Mouse (Mus musculus) heart, adult 2 months (tissue): Measurements from ENCODE around the gene Lrrfip1. TPM values are rescaled to one million over a fixed set of nuclear protein-coding genes. Genes with fewer than 3 reads are reported as not detected.

Source experiments
- DNase-seq, 2 experiments: peaks; one replicate each; pipeline ENCODE4 v3.0.0; 2021
- H3K27ac ChIP-seq: fragments of 200-600 bp; 2 replicates; pipeline ENCODE4 v1.8.1; 2022
- H3K27me3 ChIP-seq: fragments of 200-500 bp; 2 replicates; pipeline ENCODE4 v1.6.1; 2012; ENCODE audit warnings: mild to moderate bottlenecking, low read length, inconsistent platforms, mixed read lengths; ENCODE audit not compliant: control insufficient read depth, insufficient read depth
- H3K36me3 ChIP-seq: fragments of 200-500 bp; 2 replicates; pipeline ENCODE4 v1.6.1; 2012; ENCODE audit warnings: low read length, inconsistent platforms; ENCODE audit not compliant: control insufficient read depth, insufficient read depth
- H3K4me1 ChIP-seq: fragments of 200-500 bp; 2 replicates; pipeline ENCODE4 v1.6.1; 2011; ENCODE audit warnings: low read length; ENCODE audit not compliant: control insufficient read depth, insufficient read depth
- H3K4me3 ChIP-seq: fragments of 200-600 bp; 2 replicates; pipeline ENCODE4 v1.8.1; 2022
- H3K79me2 ChIP-seq: fragments of 200-500 bp; replicated peaks from 2 replicates; pipeline ENCODE4 v1.6.1; 2012; ENCODE audit warnings: mild to moderate bottlenecking, inconsistent platforms, low read length, moderate library complexity, mixed read lengths; ENCODE audit not compliant: control insufficient read depth, insufficient read depth
- H3K9ac ChIP-seq: fragments of 200-500 bp; 2 replicates; pipeline ENCODE4 v1.6.1; 2012; ENCODE audit warnings: low read depth, mild to moderate bottlenecking, control low read depth, inconsistent platforms, low read length, mixed read lengths
- CTCF ChIP-seq: fragments of 200-600 bp; IDR thresholded peaks from 2 replicates; pipeline ENCODE4 v1.8.1; 2022; ENCODE audit warnings: antibody characterized with exemption, mild to moderate bottlenecking, moderate library complexity
- EP300 ChIP-seq: fragments of 200-500 bp; IDR thresholded peaks from 2 replicates; pipeline ENCODE4 v1.6.1; 2011; ENCODE audit warnings: low read depth, low read length, control low read depth; ENCODE audit not compliant: insufficient read depth
- POLR2A ChIP-seq: fragments of 200-500 bp; IDR thresholded peaks from 2 replicates; pipeline ENCODE4 v1.6.1; 2011; ENCODE audit warnings: mild to moderate bottlenecking, low read depth, low read length, control low read depth; ENCODE audit not compliant: insufficient read depth
- WGBS: fragments of 180-500 bp; shearing (Covaris S2); methylation state at CpG from one replicate; pipeline ENCODE4 v1.1.7; 2018; 5-methylcytosine and 5-hydroxymethylcytosine counted together
- intact Hi-C: fragments of 180-260 bp; cut with DNase I; formaldehyde crosslinking; loops from one replicate; pipeline ENCODE4 v1.15.1; 2025
- polyA plus RNA-seq: library from polyadenylated mRNA; depleted of rRNA; stranded (reverse); fragments of >200 nt; gene quantifications from 2 replicates; pipeline ENCODE4 v1.2.3, GENCODE M21; 2012
- total RNA-seq, 2 experiments: library from RNA; stranded (reverse); gene quantifications; 2 replicates each; pipeline ENCODE4 v1.2.3; 2021

Gene Lrrfip1
- total and polyA plus RNA-seq, 3 experiments: 32.9 to 75.5 (median 63.5) TPM

DNA sequence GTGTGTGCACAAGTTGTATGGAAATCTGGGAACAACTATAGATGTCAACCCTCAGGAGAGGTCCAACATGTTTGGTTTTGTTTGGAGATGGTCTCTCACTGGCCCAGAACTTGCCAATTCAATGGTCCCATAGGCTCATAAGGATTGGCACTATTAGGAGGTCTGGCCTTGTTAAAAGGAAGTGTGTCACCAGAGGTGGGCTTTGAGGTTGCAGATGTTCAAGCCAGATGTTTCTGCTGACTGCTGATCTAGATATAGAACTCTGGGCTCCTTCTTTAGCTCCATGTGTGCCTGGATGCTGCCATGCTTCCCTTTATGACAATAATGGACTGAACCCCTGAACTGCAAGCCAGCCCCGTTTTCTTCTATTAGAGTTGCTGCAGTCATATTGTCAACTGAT, 31.8 kb downstream of the Lrrfip1 start:
- H3K27ac ChIP-seq: no peak overlapping the region
- WGBS: 89% methylated on average over 1 of the region's 1 CpGs
- peaks cover 18% of the 10 kb centered on the region for H3K4me1 ChIP-seq

DNA sequence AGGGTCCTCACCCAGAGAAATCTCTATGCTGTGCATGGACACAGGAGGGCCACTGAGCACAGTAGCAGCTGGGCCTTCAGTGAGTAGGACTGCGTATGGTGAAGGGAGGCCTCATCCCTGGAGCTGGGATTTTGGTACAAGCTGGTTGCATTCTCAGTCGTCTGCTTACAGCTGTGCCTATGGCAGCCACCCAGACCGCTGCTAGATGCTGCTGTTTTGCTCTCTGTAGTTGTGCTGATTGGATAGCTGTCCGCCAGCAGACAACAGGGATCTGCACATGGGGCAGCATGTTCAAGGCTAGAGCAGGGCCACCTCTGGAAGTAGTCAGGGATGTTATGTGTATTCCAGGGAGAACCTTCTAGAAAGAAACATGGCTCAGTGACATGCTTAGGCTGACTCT, 33.0 kb downstream of the Lrrfip1 start:
- Histone ChIP-seq H3K4me3 (no peak overlapping the region), H3K27me3 (no peaks in the 10 kb centered on the region), H3K79me2 (peaks cover 5% of the 10 kb centered on the region), H3K4me1 (peaks cover 18% of the 10 kb centered on the region), H3K9ac (no peak overlapping the region), H3K36me3 (peaks cover 2% of the 10 kb centered on the region; the same call in 1 of the 2 replicates), H3K27ac (peak overlapping the region; percentile 40)
- peak; percentile 65 to 70 for DNase-seq
- WGBS: 37% methylated on average over 4 of the region's 4 CpGs
- intact Hi-C loops: loop anchor here (5.0 kb wide), 1 partner anchor 34 kb away; the partner anchor contains the start of gene Lrrfip1
- TF ChIP-seq POLR2A: no peak
- no peak for TF ChIP-seq CTCF
- no peak for TF ChIP-seq EP300

More for the DNA sequence above, 31.8 kb downstream of the Lrrfip1 start:
- intact Hi-C loops: loop anchor here (5.0 kb wide), 1 partner anchor 33 kb away; the partner anchor contains the start of gene Lrrfip1
- no peak for DNase-seq
- Histone ChIP-seq H3K79me2 (peaks cover 5% of the 10 kb centered on the region), H3K9ac (no peak overlapping the region), H3K36me3 (peaks cover 2% of the 10 kb centered on the region; the same call in 1 of the 2 replicates), H3K4me3 (no peak overlapping the region), H3K27me3 (no peaks in the 10 kb centered on the region)
- TF ChIP-seq CTCF (no peak), EP300 (no peak), POLR2A (no peak)

DNA sequence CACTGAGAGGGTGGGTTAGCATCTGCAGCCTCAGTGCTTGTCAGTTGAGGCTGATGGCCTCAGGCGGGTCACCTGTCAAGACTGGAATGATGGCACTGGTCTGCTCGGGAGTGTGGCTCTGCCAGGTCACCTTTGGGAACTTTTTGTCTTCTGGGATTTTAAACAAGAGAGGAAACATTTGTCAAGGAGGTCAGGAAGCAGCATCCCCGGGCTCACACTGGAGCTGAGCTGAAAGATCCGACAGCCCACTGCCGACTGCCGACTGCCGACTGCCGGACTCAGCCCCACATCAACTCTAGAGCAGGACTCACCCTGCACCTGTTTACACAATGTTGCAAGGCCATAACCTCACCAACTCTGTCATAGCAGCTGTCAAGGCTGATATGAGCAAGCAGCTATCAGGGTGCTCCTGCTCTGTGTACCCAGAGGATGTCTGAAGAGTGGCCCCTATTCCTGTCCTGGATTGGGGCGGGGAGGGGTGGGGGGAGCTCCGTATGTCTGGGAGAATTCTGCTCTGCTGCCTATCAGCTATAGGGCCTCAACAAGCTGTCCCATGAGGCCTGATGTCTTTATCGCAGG, 33.9 kb downstream of the Lrrfip1 start:
- Histone ChIP-seq H3K9ac (0 out of 2 replicates have a peak overlapping the region, but pooled peaks have one; percentile 25), H3K4me3 (no peak overlapping the region), H3K4me1 (peaks cover 18% of the 10 kb centered on the region), H3K36me3 (peaks cover 2% of the 10 kb centered on the region; the same call in 1 of the 2 replicates), H3K27ac (no peak overlapping the region), H3K27me3 (no peaks in the 10 kb centered on the region), H3K79me2 (peaks cover 5% of the 10 kb centered on the region)
- DNase-seq: no peak
- intact Hi-C loops: loop anchor here (5.0 kb wide), 1 partner anchor 35 kb away; the partner anchor contains the start of gene Lrrfip1
- TF ChIP-seq CTCF: no peak
- TF ChIP-seq POLR2A: no peak
- TF ChIP-seq EP300: no peak
- WGBS: 36% methylated on average over 11 of the region's 11 CpGs

DNA sequence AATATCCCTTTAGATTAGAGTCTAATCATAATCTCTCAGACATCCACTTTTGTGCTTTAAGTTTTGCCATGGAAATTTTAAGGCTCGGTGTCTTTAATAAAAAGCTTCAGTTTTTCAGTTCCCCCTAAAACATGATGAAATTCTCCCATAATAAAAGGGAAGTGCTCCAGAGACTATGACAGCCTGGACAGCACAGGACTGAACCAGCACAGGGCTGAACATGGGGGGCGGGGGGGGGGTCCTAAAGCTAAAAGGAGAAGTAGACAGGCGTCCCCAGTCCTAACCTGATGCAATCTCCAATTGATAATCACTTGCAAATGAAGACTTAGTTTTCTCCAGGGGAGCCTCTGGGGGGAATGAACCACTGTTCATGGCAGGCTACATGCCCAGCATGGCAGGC, 36.0 kb downstream of the Lrrfip1 start:
- no peak for TF ChIP-seq EP300
- Histone ChIP-seq H3K4me3 (no peak overlapping the region), H3K27me3 (no peaks in the 10 kb centered on the region), H3K27ac (no peak overlapping the region), H3K36me3 (no peaks in the 10 kb centered on the region), H3K79me2 (peaks cover 3% of the 10 kb centered on the region), H3K9ac (no peak overlapping the region), H3K4me1 (peaks cover 22% of the 10 kb centered on the region)
- DNase-seq: no peak
- intact Hi-C loops: loop anchor here (5.0 kb wide), 1 partner anchor 37 kb away; the partner anchor contains the start of gene Lrrfip1
- WGBS: 89% methylated on average over 3 of the region's 3 CpGs

DNA sequence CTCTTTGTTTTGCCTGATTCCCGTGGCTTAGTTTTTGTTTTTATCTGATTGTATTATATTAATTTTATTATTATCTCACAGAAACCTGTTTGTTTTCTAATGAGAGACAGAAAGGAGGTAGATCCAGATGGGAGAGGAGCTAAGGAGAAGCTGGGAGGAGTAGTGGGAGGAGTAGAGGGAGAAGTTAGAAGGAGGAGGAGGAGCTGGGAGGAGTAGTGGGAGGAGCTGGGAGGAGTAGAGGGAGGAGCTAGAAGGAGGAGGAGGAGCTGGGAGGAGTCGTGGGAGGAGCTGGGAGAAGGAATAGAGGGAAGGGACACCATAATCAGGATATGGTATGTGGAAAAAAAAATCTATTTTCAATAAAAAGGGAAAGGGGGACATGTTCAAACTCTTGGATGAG, 36.7 kb downstream of the Lrrfip1 start:
- no peak for DNase-seq
- TF ChIP-seq CTCF: no peak
- no peak for TF ChIP-seq EP300
- no peak for TF ChIP-seq POLR2A
- 52% methylated on average over 2 of the region's 2 CpGs for WGBS
- intact Hi-C loops: no loop called here
- Histone ChIP-seq H3K27ac (no peak overlapping the region), H3K27me3 (no peaks in the 10 kb centered on the region), H3K36me3 (no peaks in the 10 kb centered on the region; the same call in 1 of the 2 replicates), H3K4me3 (no peak overlapping the region), H3K9ac (no peak overlapping the region), H3K79me2 (peaks cover 1% of the 10 kb centered on the region), H3K4me1 (peaks cover 26% of the 10 kb centered on the region)

DNA sequence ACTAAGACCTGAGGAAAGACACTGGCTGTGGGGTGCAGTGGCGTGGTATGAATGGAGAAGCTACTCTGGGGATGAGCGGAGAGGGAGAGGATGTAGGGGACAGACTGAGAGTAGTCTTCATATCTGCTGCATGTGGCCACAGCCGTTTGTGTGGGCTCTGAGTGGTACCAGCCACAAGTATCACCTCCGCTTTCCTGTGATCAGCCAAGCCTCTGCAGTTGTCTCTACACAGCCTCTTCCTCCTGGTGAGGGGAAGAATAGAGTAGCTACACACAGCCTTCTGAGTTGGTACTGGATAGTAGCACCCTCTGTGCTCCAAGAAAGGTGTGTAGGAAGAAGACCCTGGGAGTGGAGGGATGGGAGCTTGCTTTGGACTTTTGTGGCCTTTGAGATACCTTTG, 38.7 kb downstream of the Lrrfip1 start:
- peaks cover 3% of the 10 kb centered on the region for H3K36me3 ChIP-seq
- H3K27me3 ChIP-seq: no peaks in the 10 kb centered on the region
- TF ChIP-seq POLR2A: no peak
- no peak for TF ChIP-seq EP300
- TF ChIP-seq CTCF: no peak
- H3K4me1 ChIP-seq: peaks cover 28% of the 10 kb centered on the region
- H3K27ac ChIP-seq: no peak overlapping the region
- intact Hi-C loops: no loop called here
- DNase-seq: no peak
- peaks cover under 1% of the 10 kb centered on the region for H3K79me2 ChIP-seq
- no peak overlapping the region for H3K9ac ChIP-seq
- no peak overlapping the region for H3K4me3 ChIP-seq
- WGBS: 76% methylated on average over 4 of the region's 4 CpGs
